Mouse (Mus musculus): Measurements from ENCODE around the gene Fblim1. TPM values are rescaled to one million over a fixed set of nuclear protein-coding genes. Genes with fewer than 3 reads are reported as not detected.

The Fblim1 gene
- polyA plus RNA-seq, 1 experiment = 8.4 TPM

DNA sequence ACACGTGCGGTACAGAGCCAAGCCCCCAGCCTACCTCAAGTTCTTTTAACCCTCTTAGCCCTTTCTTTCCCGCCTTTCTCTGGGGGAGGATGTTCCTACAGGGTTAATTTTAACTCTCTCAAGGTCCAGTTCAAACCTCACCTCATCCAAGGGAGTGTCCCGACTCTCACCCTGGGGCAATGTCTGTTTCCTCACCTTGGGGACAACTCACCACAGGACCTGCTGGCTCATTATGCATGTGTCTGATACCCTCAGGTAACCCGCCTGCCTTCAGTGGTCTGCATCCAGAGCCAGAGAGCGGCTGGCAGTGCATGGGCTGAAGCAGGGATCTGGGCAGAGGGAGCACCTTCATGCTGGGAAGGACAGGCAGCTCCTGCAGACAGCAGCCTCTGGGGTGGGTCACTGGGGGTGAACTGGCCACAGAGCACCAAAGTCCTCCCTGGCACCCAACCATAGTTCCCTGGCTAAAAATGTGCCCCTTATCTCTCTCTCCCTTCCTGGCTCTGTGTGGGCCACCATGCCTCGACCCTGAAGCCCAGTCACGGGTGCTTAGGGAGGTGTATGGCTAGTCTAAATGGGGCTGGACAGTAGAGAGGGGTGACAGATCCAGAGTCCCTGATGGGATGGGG is 9.1 kb downstream of the Fblim1 start:
- no peak for DNase-seq (ENCODE audit: low read depth in 1 of 2, low spot score in 2 of 2)
- no peak for TF ChIP-seq CTCF (IDR thresholded peaks at IDR 0.05; ENCODE audit: extremely low read depth, insufficient read depth, insufficient read length, insufficient replicate concordance)
- no peak for TF ChIP-seq POLR2A (IDR thresholded peaks at IDR 0.05; ENCODE audit: low read depth, low read length)
- Histone ChIP-seq H3K27me3 (ENCODE audit: control insufficient read depth, insufficient read depth, low read length) (peaks cover 18% of the 10 kb centered on the region), H3K27ac (ENCODE audit: insufficient read depth, low read length) (no peak overlapping the region), H3K4me1 (ENCODE audit: control insufficient read depth, insufficient read depth, insufficient read length) (no peaks in the 10 kb centered on the region; the same call in 1 of the 2 replicates), H3K4me3 (ENCODE audit: extremely low read depth, insufficient read depth, insufficient read length) (no peak overlapping the region), H3K36me3 (ENCODE audit: control insufficient read depth, insufficient read depth, low read length) (no peaks in the 10 kb centered on the region)
- 81% methylated on average over 8 of the region's 8 CpGs for WGBS

DNA sequence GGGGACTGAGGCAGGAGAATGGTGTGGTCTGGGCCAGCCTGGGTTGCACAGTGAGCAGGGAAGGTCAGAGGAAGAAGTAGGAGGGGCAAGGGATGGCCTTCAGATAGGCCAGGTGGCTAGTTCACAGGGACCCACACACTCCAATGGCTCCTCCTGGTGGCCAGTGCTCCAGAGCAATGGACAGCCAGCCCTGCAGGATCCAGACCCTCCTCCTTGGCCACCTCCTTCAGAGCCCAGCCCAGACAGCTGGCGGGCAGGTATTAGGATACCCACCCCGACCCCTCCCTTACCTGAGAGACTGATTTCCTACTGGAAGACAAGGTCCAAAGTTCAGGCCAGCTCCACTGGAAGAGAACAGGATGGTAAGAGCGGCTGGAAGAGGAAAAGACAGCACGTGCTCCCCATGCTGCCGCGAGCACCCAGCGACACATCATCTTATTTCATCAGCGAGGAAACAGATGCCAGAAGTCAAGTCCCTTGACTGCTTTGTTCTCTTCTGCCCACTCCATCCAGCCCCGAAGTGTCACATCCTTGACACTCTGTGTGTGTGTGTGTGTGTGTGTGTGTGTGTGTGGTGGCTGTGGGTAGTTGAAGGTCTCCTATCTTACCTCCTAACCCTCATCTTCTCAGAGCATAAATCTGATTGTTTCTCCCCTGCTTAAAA is 10.2 kb downstream of the Fblim1 start:
- Histone ChIP-seq H3K36me3 (ENCODE audit: control insufficient read depth, insufficient read depth, low read length) (no peaks in the 10 kb centered on the region), H3K4me1 (ENCODE audit: control insufficient read depth, insufficient read depth, insufficient read length) (no peaks in the 10 kb centered on the region; the same call in 1 of the 2 replicates), H3K27me3 (ENCODE audit: control insufficient read depth, insufficient read depth, low read length) (peaks cover 18% of the 10 kb centered on the region), H3K4me3 (ENCODE audit: extremely low read depth, insufficient read depth, insufficient read length) (no peak overlapping the region), H3K27ac (ENCODE audit: insufficient read depth, low read length) (no peak overlapping the region)
- WGBS = 77% methylated on average over 9 of the region's 9 CpGs
- no peak for TF ChIP-seq POLR2A (IDR thresholded peaks at IDR 0.05; ENCODE audit: low read depth, low read length)
- TF ChIP-seq CTCF (IDR thresholded peaks at IDR 0.05; ENCODE audit: extremely low read depth, insufficient read depth, insufficient read length, insufficient replicate concordance) = no peak
- DNase-seq (ENCODE audit: low read depth in 1 of 2, low spot score in 2 of 2) = no peak

GRCm38 (mm10) chr4:141595138-141595537 is 10.8 kb downstream of the Fblim1 start:
- DNase-seq (ENCODE audit: low read depth in 1 of 2, low spot score in 2 of 2) = no peak
- peaks cover 18% of the 10 kb centered on the region for H3K27me3 ChIP-seq (ENCODE audit: control insufficient read depth, insufficient read depth, low read length)
- no peaks in the 10 kb centered on the region; the same call in 1 of the 2 replicates for H3K4me1 ChIP-seq (ENCODE audit: control insufficient read depth, insufficient read depth, insufficient read length)
- 86% methylated on average over 11 of the region's 11 CpGs for WGBS
- TF ChIP-seq CTCF (IDR thresholded peaks at IDR 0.05; ENCODE audit: extremely low read depth, insufficient read depth, insufficient read length, insufficient replicate concordance) (no peak), POLR2A (IDR thresholded peaks at IDR 0.05; ENCODE audit: low read depth, low read length) (no peak)
- H3K36me3 ChIP-seq (ENCODE audit: control insufficient read depth, insufficient read depth, low read length) = no peaks in the 10 kb centered on the region
- no peak overlapping the region for H3K4me3 ChIP-seq (ENCODE audit: extremely low read depth, insufficient read depth, insufficient read length)
- no peak overlapping the region for H3K27ac ChIP-seq (ENCODE audit: insufficient read depth, low read length)

DNA sequence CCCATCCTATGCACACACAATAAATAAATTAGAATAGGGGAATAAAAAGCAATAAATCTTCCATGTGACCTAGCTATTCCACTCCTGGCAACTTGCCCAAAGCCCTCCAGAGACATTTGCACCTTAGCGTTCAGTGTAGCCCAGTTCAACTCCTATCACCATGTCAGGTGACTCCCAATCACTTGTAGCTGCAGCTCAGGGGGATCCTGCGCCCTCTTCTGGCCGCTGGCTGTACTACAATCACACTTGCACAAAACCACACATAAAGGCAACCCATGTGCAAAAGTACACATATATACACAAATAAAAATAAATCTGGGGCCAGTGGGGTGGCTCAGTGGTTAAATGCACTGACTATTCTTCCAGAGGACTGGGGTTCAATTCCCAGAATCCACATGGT is 14.3 kb downstream of the Fblim1 start:
- WGBS = 30% methylated on average over 3 of the region's 3 CpGs
- no peak for DNase-seq (ENCODE audit: low read depth in 1 of 2, low spot score in 2 of 2)
- Histone ChIP-seq H3K4me1 (ENCODE audit: control insufficient read depth, insufficient read depth, insufficient read length) (peaks cover 2% of the 10 kb centered on the region; the same call in 1 of the 2 replicates), H3K36me3 (ENCODE audit: control insufficient read depth, insufficient read depth, low read length) (no peaks in the 10 kb centered on the region), H3K4me3 (ENCODE audit: extremely low read depth, insufficient read depth, insufficient read length) (no peak overlapping the region), H3K27me3 (ENCODE audit: control insufficient read depth, insufficient read depth, low read length) (no peaks in the 10 kb centered on the region), H3K27ac (ENCODE audit: insufficient read depth, low read length) (no peak overlapping the region)
- TF ChIP-seq CTCF (IDR thresholded peaks at IDR 0.05; ENCODE audit: extremely low read depth, insufficient read depth, insufficient read length, insufficient replicate concordance) (peak; percentile 36; the same call in 1 of the 2 replicates), POLR2A (IDR thresholded peaks at IDR 0.05; ENCODE audit: low read depth, low read length) (no peak)

DNA sequence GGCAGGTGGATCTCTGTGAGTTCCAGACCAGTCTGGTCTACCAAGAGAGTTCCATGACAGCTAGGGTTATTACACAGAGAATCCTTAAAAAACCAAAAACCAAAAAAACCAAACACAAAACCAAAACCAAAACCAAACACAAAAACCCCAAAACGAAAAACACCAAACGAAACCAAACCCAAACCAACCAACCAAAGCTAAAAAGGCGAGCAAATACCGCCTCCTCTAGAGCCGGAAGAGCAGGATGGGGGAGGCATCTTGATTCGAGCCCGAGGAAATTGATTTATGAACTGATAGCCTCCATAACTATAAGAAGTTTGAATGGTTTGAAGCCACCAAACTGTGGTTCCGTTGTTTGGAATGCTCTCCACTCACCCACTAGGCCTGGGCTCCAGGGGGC is 22.0 kb downstream of the Fblim1 start:
- H3K36me3 ChIP-seq (ENCODE audit: control insufficient read depth, insufficient read depth, low read length) = no peaks in the 10 kb centered on the region
- H3K27me3 ChIP-seq (ENCODE audit: control insufficient read depth, insufficient read depth, low read length) = no peaks in the 10 kb centered on the region
- H3K4me3 ChIP-seq (ENCODE audit: extremely low read depth, insufficient read depth, insufficient read length) = no peak overlapping the region
- peak in 1 of 2 experiments; percentile 27 for DNase-seq (ENCODE audit: low read depth in 1 of 2, low spot score in 2 of 2)
- 58% methylated on average over 8 of the region's 8 CpGs for WGBS
- peaks cover 11% of the 10 kb centered on the region for H3K4me1 ChIP-seq (ENCODE audit: control insufficient read depth, insufficient read depth, insufficient read length)
- peak overlapping the region; percentile 56 for H3K27ac ChIP-seq (ENCODE audit: insufficient read depth, low read length)
- TF ChIP-seq CTCF (IDR thresholded peaks at IDR 0.05; ENCODE audit: extremely low read depth, insufficient read depth, insufficient read length, insufficient replicate concordance) (no peak), POLR2A (IDR thresholded peaks at IDR 0.05; ENCODE audit: low read depth, low read length) (no peak)

GRCm38 (mm10) chr4:141581051-141581450 is 24.8 kb downstream of the Fblim1 start:
- no peaks in the 10 kb centered on the region for H3K36me3 ChIP-seq (ENCODE audit: control insufficient read depth, insufficient read depth, low read length)
- no peak for DNase-seq (ENCODE audit: low read depth in 1 of 2, low spot score in 2 of 2)
- WGBS = 94% methylated on average over 13 of the region's 13 CpGs

DNA sequence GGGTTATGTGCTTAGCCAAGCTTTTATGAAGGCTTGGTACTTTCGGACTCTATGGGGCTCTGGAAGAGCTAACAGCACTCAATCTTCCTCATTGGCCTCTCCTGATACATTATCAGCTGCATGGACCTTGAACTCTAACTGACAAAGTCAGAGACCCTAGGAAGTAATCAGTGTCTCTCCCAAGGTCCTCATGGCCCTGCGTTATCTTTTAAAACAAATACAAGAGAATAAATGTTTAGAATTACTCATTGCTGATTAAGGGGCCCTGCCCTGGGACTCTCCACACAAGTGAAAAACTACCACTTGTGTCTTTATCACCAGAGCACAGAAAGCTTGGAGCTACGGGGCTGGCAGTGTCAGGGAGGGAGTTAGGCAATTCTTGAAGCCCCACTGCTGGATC is 27.1 kb downstream of the Fblim1 start:
- WGBS = 59% methylated on average over 3 of the region's 3 CpGs
- H3K4me3 ChIP-seq (ENCODE audit: extremely low read depth, insufficient read depth, insufficient read length) = no peak overlapping the region
- DNase-seq (ENCODE audit: low read depth in 1 of 2, low spot score in 2 of 2) = no peak
- no peaks in the 10 kb centered on the region for H3K36me3 ChIP-seq (ENCODE audit: control insufficient read depth, insufficient read depth, low read length)
- H3K27me3 ChIP-seq (ENCODE audit: control insufficient read depth, insufficient read depth, low read length) = no peaks in the 10 kb centered on the region
- no peaks in the 10 kb centered on the region; the same call in 1 of the 2 replicates for H3K4me1 ChIP-seq (ENCODE audit: control insufficient read depth, insufficient read depth, insufficient read length)
- no peak overlapping the region for H3K27ac ChIP-seq (ENCODE audit: insufficient read depth, low read length)
- TF ChIP-seq CTCF (IDR thresholded peaks at IDR 0.05; ENCODE audit: extremely low read depth, insufficient read depth, insufficient read length, insufficient replicate concordance) = no peak
- TF ChIP-seq POLR2A (IDR thresholded peaks at IDR 0.05; ENCODE audit: low read depth, low read length) = no peak

More at GRCm38 (mm10) chr4:141581051-141581450, 24.8 kb downstream of the Fblim1 start:
- Histone ChIP-seq H3K27me3 (ENCODE audit: control insufficient read depth, insufficient read depth, low read length) (no peaks in the 10 kb centered on the region), H3K27ac (ENCODE audit: insufficient read depth, low read length) (no peak overlapping the region), H3K4me3 (ENCODE audit: extremely low read depth, insufficient read depth, insufficient read length) (no peak overlapping the region), H3K4me1 (ENCODE audit: control insufficient read depth, insufficient read depth, insufficient read length) (peaks cover 9% of the 10 kb centered on the region)
- TF ChIP-seq CTCF (IDR thresholded peaks at IDR 0.05; ENCODE audit: extremely low read depth, insufficient read depth, insufficient read length, insufficient replicate concordance) (no peak), POLR2A (IDR thresholded peaks at IDR 0.05; ENCODE audit: low read depth, low read length) (no peak)

Measured in spleen, adult 2 months (tissue).